Comparison of ENCODE assay signal across 14 mouse cellular contexts in the genomic region with DNA sequence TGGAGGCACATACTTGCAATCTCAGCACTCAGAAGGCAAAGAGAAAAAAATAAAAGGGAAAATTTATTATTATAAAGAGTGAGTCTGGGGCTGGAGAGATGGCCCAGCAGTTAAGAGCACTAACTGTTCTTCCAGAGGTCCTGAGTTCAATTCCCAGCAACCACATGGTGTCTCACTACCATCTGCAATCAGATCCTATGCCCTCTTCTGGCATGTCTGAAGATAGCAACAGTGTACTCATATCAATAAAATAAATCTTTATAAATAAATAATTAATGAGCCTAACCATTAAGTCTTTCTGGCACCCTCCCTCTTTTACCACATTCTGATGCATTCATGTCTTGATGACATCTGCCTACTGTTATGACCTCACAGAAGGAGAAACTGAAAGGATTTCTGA.
"Had no signal": no experiment of that assay in that cellular context is flagged by ENCODE, and none has a peak within 500 bp of the region (broad histone marks: within the 10 kb centered on the region; RNA-seq: fewer than 3 reads in every experiment).

No protein-coding gene starts in this region.

- DNase-seq: kidney, adult 8-10 months; kidney, postnatal 25 days; layer of hippocampus, adult 9-11 months; liver; lung, adult 2 months; lung, postnatal 36 days; midbrain, embryonic 14.5 days; right cerebral cortex, postnatal 14 days; thymus, adult 18-20 months; thymus, postnatal 14 days had no signal

- H3K27ac ChIP-seq: limb, embryonic 12.5 days; liver, embryonic 14.5 days; stomach, embryonic 15.5 days had no signal

- H3K4me2 ChIP-seq: limb, embryonic 12.5 days; stomach, embryonic 15.5 days had no signal

- H3K36me3 ChIP-seq: limb, embryonic 12.5 days; stomach, embryonic 15.5 days had no signal

- H3K4me1 ChIP-seq: stomach, embryonic 15.5 days had no signal

- ATAC-seq: lung, postnatal 0 days had no signal

- H3K9ac ChIP-seq: limb, embryonic 12.5 days; liver, embryonic 14.5 days; stomach, embryonic 15.5 days had no signal

- H3K9me3 ChIP-seq: limb, embryonic 12.5 days; stomach, embryonic 15.5 days had no signal

- H3K4me3 ChIP-seq: limb, embryonic 12.5 days; stomach, embryonic 15.5 days had no signal

- H3K27me3 ChIP-seq: stomach, embryonic 15.5 days had no signal
